Mouse (Mus musculus): ENCODE data around the gene Fbln1. TPM values are rescaled to one million over a fixed set of nuclear protein-coding genes. Genes with fewer than 3 reads are reported as not detected.
A peak's percentile ranks its signal among the peaks of the same experiment; 100 is the strongest.

The Fbln1 gene
- polyA plus RNA-seq, 1 experiment from 2014 or later = 267 TPM

GRCm38 (mm10) chr15:85208332-85208731 is 2.6 kb downstream of the Fbln1 start:
- H3K36me3 ChIP-seq = peaks cover 6% of the 10 kb centered on the region
- 11% methylated on average over 10 of the region's 10 CpGs for WGBS
- H3K4me2 ChIP-seq = peak overlapping the region; percentile 93
- no peak for ATAC-seq (ENCODE audit: insufficient number of reproducible peaks, low FRiP score, low TSS enrichment, low read depth)
- peak overlapping the region; percentile 85 for H3K27ac ChIP-seq
- H3K9me3 ChIP-seq = no peaks in the 10 kb centered on the region
- 0 out of 2 replicates have a peak overlapping the region, but pooled peaks have one; percentile 28 for H3K9ac ChIP-seq
- H3K27me3 ChIP-seq = no peaks in the 10 kb centered on the region
- H3K4me3 ChIP-seq = peak overlapping the region; percentile 76
- H3K4me1 ChIP-seq = peaks cover 62% of the 10 kb centered on the region

GRCm38 (mm10) chr15:85209341-85209740 is 3.6 kb downstream of the Fbln1 start:
- Histone ChIP-seq H3K4me2 (no peak overlapping the region), H3K27ac (0 out of 2 replicates have a peak overlapping the region, but pooled peaks have one; percentile 85), H3K36me3 (peaks cover 6% of the 10 kb centered on the region), H3K4me1 (peaks cover 55% of the 10 kb centered on the region), H3K9ac (no peak overlapping the region), H3K9me3 (no peaks in the 10 kb centered on the region), H3K27me3 (no peaks in the 10 kb centered on the region), H3K4me3 (no peak overlapping the region)
- 84% methylated on average over 3 of the region's 3 CpGs for WGBS
- no peak for ATAC-seq (ENCODE audit: insufficient number of reproducible peaks, low FRiP score, low TSS enrichment, low read depth)

- no peak overlapping the region for H3K4me2 ChIP-seq
- H3K27ac ChIP-seq = 0 out of 2 replicates have a peak overlapping the region, but pooled peaks have one; percentile 39
Measured at GRCm38 (mm10) chr15:85210686-85211085, 4.9 kb downstream of the Fbln1 start.

GRCm38 (mm10) chr15:85211101-85211760 is 5.5 kb downstream of the Fbln1 start:
- 89% methylated on average over 18 of the region's 18 CpGs for WGBS
- H3K9me3 ChIP-seq = no peaks in the 10 kb centered on the region
- no peaks in the 10 kb centered on the region for H3K27me3 ChIP-seq
- no peak overlapping the region for H3K4me3 ChIP-seq
- H3K4me2 ChIP-seq = no peak overlapping the region
- ATAC-seq (ENCODE audit: insufficient number of reproducible peaks, low FRiP score, low TSS enrichment, low read depth) = no peak
- peaks cover 41% of the 10 kb centered on the region for H3K4me1 ChIP-seq
- H3K9ac ChIP-seq = no peak overlapping the region
- 0 out of 2 replicates have a peak overlapping the region, but pooled peaks have one; percentile 39 for H3K27ac ChIP-seq
- H3K36me3 ChIP-seq = peaks cover 25% of the 10 kb centered on the region

More at GRCm38 (mm10) chr15:85210686-85211085, 4.9 kb downstream of the Fbln1 start:
- Histone ChIP-seq H3K27me3 (no peaks in the 10 kb centered on the region), H3K9ac (no peak overlapping the region), H3K4me1 (peaks cover 45% of the 10 kb centered on the region), H3K9me3 (no peaks in the 10 kb centered on the region), H3K36me3 (peaks cover 20% of the 10 kb centered on the region), H3K4me3 (no peak overlapping the region)
- 53% methylated on average over 12 of the region's 12 CpGs for WGBS
- ATAC-seq (ENCODE audit: insufficient number of reproducible peaks, low FRiP score, low TSS enrichment, low read depth) = no peak

- peaks cover 26% of the 10 kb centered on the region for H3K4me1 ChIP-seq
- peaks cover 39% of the 10 kb centered on the region for H3K36me3 ChIP-seq
- ATAC-seq (ENCODE audit: insufficient number of reproducible peaks, low FRiP score, low TSS enrichment, low read depth) = no peak
- no peaks in the 10 kb centered on the region for H3K27me3 ChIP-seq
- 94% methylated on average over 7 of the region's 7 CpGs for WGBS
- H3K27ac ChIP-seq = no peak overlapping the region
- no peak overlapping the region for H3K4me2 ChIP-seq
- no peak overlapping the region for H3K4me3 ChIP-seq
- no peak overlapping the region for H3K9ac ChIP-seq
- H3K9me3 ChIP-seq = no peaks in the 10 kb centered on the region
Measured at GRCm38 (mm10) chr15:85216069-85216813, 10.5 kb downstream of the Fbln1 start.

GRCm38 (mm10) chr15:85218617-85219265 is 13.0 kb downstream of the Fbln1 start:
- peaks cover 45% of the 10 kb centered on the region for H3K36me3 ChIP-seq
- H3K27me3 ChIP-seq = no peaks in the 10 kb centered on the region
- H3K9me3 ChIP-seq = no peaks in the 10 kb centered on the region
- no peak overlapping the region for H3K4me3 ChIP-seq
- ATAC-seq (ENCODE audit: insufficient number of reproducible peaks, low FRiP score, low TSS enrichment, low read depth) = no peak
- peak overlapping the region; percentile 62 for H3K27ac ChIP-seq
- no peak overlapping the region for H3K4me2 ChIP-seq
- H3K4me1 ChIP-seq = peaks cover 37% of the 10 kb centered on the region
- 65% methylated on average over 5 of the region's 5 CpGs for WGBS
- no peak overlapping the region for H3K9ac ChIP-seq

GRCm38 (mm10) chr15:85220371-85220770 is 14.6 kb downstream of the Fbln1 start:
- Histone ChIP-seq H3K27me3 (no peaks in the 10 kb centered on the region), H3K4me1 (peaks cover 37% of the 10 kb centered on the region), H3K9ac (no peak overlapping the region), H3K27ac (no peak overlapping the region), H3K36me3 (peaks cover 48% of the 10 kb centered on the region), H3K4me2 (no peak overlapping the region), H3K9me3 (no peaks in the 10 kb centered on the region), H3K4me3 (no peak overlapping the region)
- WGBS = 82% methylated on average over 6 of the region's 6 CpGs
- no peak for ATAC-seq (ENCODE audit: insufficient number of reproducible peaks, low FRiP score, low TSS enrichment, low read depth)

- peaks cover 42% of the 10 kb centered on the region for H3K36me3 ChIP-seq
- no peak overlapping the region for H3K4me2 ChIP-seq
- H3K9ac ChIP-seq = no peak overlapping the region
- peak overlapping the region; percentile 68 for H3K27ac ChIP-seq
- ATAC-seq (ENCODE audit: insufficient number of reproducible peaks, low FRiP score, low TSS enrichment, low read depth) = peak; percentile 28; the same call in 1 of the 2 replicates
- peaks cover 37% of the 10 kb centered on the region for H3K4me1 ChIP-seq
- H3K9me3 ChIP-seq = no peaks in the 10 kb centered on the region
- no peaks in the 10 kb centered on the region for H3K27me3 ChIP-seq
- H3K4me3 ChIP-seq = no peak overlapping the region
- 57% methylated on average over 12 of the region's 12 CpGs for WGBS
Measured at GRCm38 (mm10) chr15:85221115-85221854, 15.5 kb downstream of the Fbln1 start.

- H3K4me2 ChIP-seq = no peak overlapping the region
- no peak overlapping the region for H3K9ac ChIP-seq
- no peaks in the 10 kb centered on the region for H3K9me3 ChIP-seq
- H3K27me3 ChIP-seq = no peaks in the 10 kb centered on the region
- peaks cover 24% of the 10 kb centered on the region for H3K4me1 ChIP-seq
- H3K27ac ChIP-seq = peak overlapping the region; percentile 12; the same call in 1 of the 2 replicates
- 65% methylated on average over 3 of the region's 3 CpGs for WGBS
- ATAC-seq (ENCODE audit: insufficient number of reproducible peaks, low FRiP score, low TSS enrichment, low read depth) = no peak
- H3K4me3 ChIP-seq = no peak overlapping the region
- H3K36me3 ChIP-seq = peaks cover 69% of the 10 kb centered on the region
Measured at GRCm38 (mm10) chr15:85225693-85226092, 19.9 kb downstream of the Fbln1 start.

GRCm38 (mm10) chr15:85226841-85227240 is 21.1 kb downstream of the Fbln1 start:
- WGBS = 71% methylated on average over 7 of the region's 7 CpGs
- Histone ChIP-seq H3K4me1 (peaks cover 18% of the 10 kb centered on the region), H3K36me3 (peaks cover 74% of the 10 kb centered on the region), H3K27ac (no peak overlapping the region), H3K9me3 (no peaks in the 10 kb centered on the region), H3K27me3 (no peaks in the 10 kb centered on the region), H3K4me2 (no peak overlapping the region), H3K9ac (no peak overlapping the region), H3K4me3 (no peak overlapping the region)
- ATAC-seq (ENCODE audit: insufficient number of reproducible peaks, low FRiP score, low TSS enrichment, low read depth) = no peak

GRCm38 (mm10) chr15:85228568-85228967 is 22.8 kb downstream of the Fbln1 start:
- H3K36me3 ChIP-seq = peaks cover 76% of the 10 kb centered on the region
- no peak overlapping the region for H3K4me3 ChIP-seq
- H3K9me3 ChIP-seq = no peaks in the 10 kb centered on the region
- 60% methylated on average over 3 of the region's 3 CpGs for WGBS
- H3K27ac ChIP-seq = no peak overlapping the region
- H3K27me3 ChIP-seq = no peaks in the 10 kb centered on the region
- no peak overlapping the region for H3K9ac ChIP-seq
- ATAC-seq (ENCODE audit: insufficient number of reproducible peaks, low FRiP score, low TSS enrichment, low read depth) = no peak
- H3K4me2 ChIP-seq = no peak overlapping the region
- peaks cover 16% of the 10 kb centered on the region; the same call in 1 of the 2 replicates for H3K4me1 ChIP-seq

Measured in limb, embryonic 15.5 days (tissue).